Comparison of ENCODE assay signal across 23 mouse cellular contexts in the genomic region with DNA sequence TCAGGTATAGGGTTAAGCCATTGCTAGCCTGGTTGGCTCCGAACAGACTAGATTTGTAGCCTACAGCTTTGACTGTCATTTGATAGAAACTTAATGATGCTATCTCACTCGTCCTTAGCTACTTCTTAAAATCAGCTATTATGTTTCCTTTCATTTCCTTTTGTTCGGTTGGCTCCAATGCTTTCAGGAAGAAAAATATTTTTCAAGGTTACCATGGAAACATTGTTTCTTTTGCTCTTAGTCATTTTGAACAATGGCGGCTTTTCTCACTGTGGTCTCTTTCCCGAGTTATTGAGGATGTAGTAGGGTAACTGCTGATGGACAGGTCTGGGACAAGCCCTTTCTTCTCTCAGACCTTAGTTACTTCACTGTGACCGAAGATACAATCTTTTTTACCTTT. TPM values are rescaled to one million over a fixed set of nuclear protein-coding genes. Genes with fewer than 3 reads are reported as not detected.
DNase-seq lines count a peak whose midpoint lies in the region; ATAC-seq lines count a peak whose summit lies in the region.
"Had no signal": no experiment of that assay in that cellular context is flagged by ENCODE, and none has a peak within 500 bp of the region (broad histone marks: within the 10 kb centered on the region; RNA-seq: fewer than 3 reads in every experiment).

No protein-coding gene starts in this region.

- no peak for DNase-seq in heart, adult 8-10 months (ENCODE audit: low spot score)
- DNase-seq in midbrain, embryonic 11.5 days (ENCODE audit: low spot score, missing footprints) = no peak
- DNase-seq in spleen, adult 12 weeks (ENCODE audit: low spot score) = no peak
- DNase-seq in thymus, postnatal 0 days (ENCODE audit: low spot score) = no peak
- DNase-seq: adrenal gland, adult 8-10 months; cerebellum, postnatal 10 days; gastrocnemius, postnatal 36 days; heart, postnatal 10 days; liver, embryonic 13.5 days; lung, embryonic 14.5 days; lung, postnatal 4 days; right cerebral cortex, postnatal 25 days had no signal

- no peak overlapping the region for H3K9ac ChIP-seq in heart, embryonic 15.5 days
- no peak overlapping the region for H3K9ac ChIP-seq in midbrain, embryonic 11.5 days (ENCODE audit: low read length)
- H3K9ac ChIP-seq in midbrain, embryonic 15.5 days = no peak overlapping the region
- no peak overlapping the region for H3K9ac ChIP-seq in intestine, embryonic 16.5 days (ENCODE audit: low read depth, low read length)
- H3K9ac ChIP-seq: embryonic facial prominence, embryonic 12.5 days; limb, embryonic 13.5 days; liver, embryonic 13.5 days; lung, embryonic 14.5 days had no signal

- H3K36me3 ChIP-seq in heart, embryonic 15.5 days = no peaks in the 10 kb centered on the region
- no peaks in the 10 kb centered on the region for H3K36me3 ChIP-seq in midbrain, embryonic 11.5 days (ENCODE audit: control insufficient read depth, insufficient read depth, low read length)
- no peaks in the 10 kb centered on the region for H3K36me3 ChIP-seq in midbrain, embryonic 15.5 days (replicated peaks)
- H3K36me3 ChIP-seq in intestine, embryonic 16.5 days (ENCODE audit: control insufficient read depth, insufficient read depth, low read length) = no peaks in the 10 kb centered on the region
- H3K36me3 ChIP-seq: embryonic facial prominence, embryonic 12.5 days; limb, embryonic 13.5 days; liver, embryonic 13.5 days had no signal

- ATAC-seq in heart, embryonic 15.5 days (replicated peaks; ENCODE audit: insufficient number of reproducible peaks, insufficient read depth, low FRiP score, low read depth) = no peak
- 0 out of 2 replicates have a peak, but pooled peaks have one; percentile 28 for ATAC-seq in midbrain, embryonic 11.5 days (ENCODE audit: low FRiP score)
- ATAC-seq in midbrain, embryonic 15.5 days (replicated peaks) = no peak; the same call in 1 of the 2 replicates
- peak; percentile 45 for ATAC-seq in intestine, embryonic 16.5 days
- ATAC-seq: forebrain, embryonic 16.5 days; Patski had no signal

- WGBS in heart, embryonic 15.5 days = 60% methylated on average over 6 of the region's 6 CpGs
- WGBS in midbrain, embryonic 11.5 days = 51% methylated on average over 6 of the region's 6 CpGs
- 31% methylated on average over 6 of the region's 6 CpGs for WGBS in midbrain, embryonic 15.5 days
- 65% methylated on average over 6 of the region's 6 CpGs for WGBS in intestine, embryonic 16.5 days

- no peaks in the 10 kb centered on the region for H3K9me3 ChIP-seq in heart, embryonic 15.5 days (replicated peaks)
- H3K9me3 ChIP-seq in midbrain, embryonic 11.5 days (ENCODE audit: control insufficient read depth, low read length) = no peaks in the 10 kb centered on the region
- no peaks in the 10 kb centered on the region for H3K9me3 ChIP-seq in midbrain, embryonic 15.5 days
- no peaks in the 10 kb centered on the region for H3K9me3 ChIP-seq in intestine, embryonic 16.5 days (ENCODE audit: control insufficient read depth, low read length)
- H3K9me3 ChIP-seq: embryonic facial prominence, embryonic 12.5 days; limb, embryonic 13.5 days; liver, embryonic 13.5 days had no signal

- H3K4me1 ChIP-seq in heart, embryonic 15.5 days (replicated peaks) = peaks cover 24% of the 10 kb centered on the region
- no peaks in the 10 kb centered on the region for H3K4me1 ChIP-seq in midbrain, embryonic 11.5 days (ENCODE audit: control insufficient read depth, insufficient read depth, low read length)
- peaks cover 16% of the 10 kb centered on the region; the same call in 1 of the 2 replicates for H3K4me1 ChIP-seq in midbrain, embryonic 15.5 days
- no peaks in the 10 kb centered on the region for H3K4me1 ChIP-seq in intestine, embryonic 16.5 days (ENCODE audit: control insufficient read depth, insufficient read depth, low read length)
- H3K4me1 ChIP-seq: embryonic facial prominence, embryonic 12.5 days; limb, embryonic 13.5 days had no signal

- H3K4me3 ChIP-seq in heart, embryonic 15.5 days = no peak overlapping the region
- H3K4me3 ChIP-seq in midbrain, embryonic 11.5 days (ENCODE audit: low read depth, low read length) = no peak overlapping the region
- H3K4me3 ChIP-seq in midbrain, embryonic 15.5 days = no peak overlapping the region
- no peak overlapping the region for H3K4me3 ChIP-seq in intestine, embryonic 16.5 days (ENCODE audit: low read length)
- H3K4me3 ChIP-seq: embryonic facial prominence, embryonic 12.5 days; erythroblast, embryonic 14.5 days; limb, embryonic 13.5 days; liver, embryonic 13.5 days had no signal

- peak overlapping the region; percentile 85 for H3K27ac ChIP-seq in heart, embryonic 15.5 days
- H3K27ac ChIP-seq in midbrain, embryonic 11.5 days (ENCODE audit: low read depth, low read length) = no peak overlapping the region
- no peak overlapping the region for H3K27ac ChIP-seq in midbrain, embryonic 15.5 days
- H3K27ac ChIP-seq in intestine, embryonic 16.5 days (ENCODE audit: low read length) = no peak overlapping the region
- H3K27ac ChIP-seq: embryonic facial prominence, embryonic 12.5 days; limb, embryonic 13.5 days; liver, embryonic 13.5 days; stomach, postnatal 0 days had no signal

- H3K4me2 ChIP-seq in heart, embryonic 15.5 days = no peak overlapping the region
- H3K4me2 ChIP-seq in midbrain, embryonic 11.5 days = no peak overlapping the region
- H3K4me2 ChIP-seq in midbrain, embryonic 15.5 days = no peak overlapping the region
- H3K4me2 ChIP-seq in intestine, embryonic 16.5 days (ENCODE audit: low read depth, low read length) = no peak overlapping the region
- H3K4me2 ChIP-seq: embryonic facial prominence, embryonic 12.5 days; limb, embryonic 13.5 days; liver, embryonic 13.5 days; lung, embryonic 14.5 days had no signal

- no peaks in the 10 kb centered on the region for H3K27me3 ChIP-seq in heart, embryonic 15.5 days
- no peaks in the 10 kb centered on the region for H3K27me3 ChIP-seq in midbrain, embryonic 11.5 days (ENCODE audit: control insufficient read depth, insufficient read depth, low read length)
- H3K27me3 ChIP-seq in midbrain, embryonic 15.5 days (replicated peaks) = no peaks in the 10 kb centered on the region
- H3K27me3 ChIP-seq in intestine, embryonic 16.5 days (replicated peaks; ENCODE audit: control insufficient read depth, insufficient read depth, low read length) = no peaks in the 10 kb centered on the region
- H3K27me3 ChIP-seq: embryonic facial prominence, embryonic 12.5 days; limb, embryonic 13.5 days; liver, embryonic 13.5 days; Patski had no signal

RNA-seq across cellular contexts. Expression of a gene that starts 24.5 kb away (rescaled TPM):
- polyA plus RNA-seq in heart, embryonic 15.5 days (2015; fragmentation: Nextera tagmentation; extraction: Ambion mirVana) = 35.1 and 40.7 TPM in 2 replicates
- under 1 TPM in 1 of 4 experiments, not detected in 3; 0.24 TPM for total RNA-seq in heart, adult 8-10 months (2022)
- polyA plus RNA-seq in midbrain, embryonic 11.5 days (2014; fragmentation: Nextera tagmentation; extraction: Ambion mirVana) = 0.37 and 0.41 TPM in 2 replicates
- 0.22 and 0.61 TPM in 2 replicates for polyA plus RNA-seq in midbrain, embryonic 15.5 days (2015; fragmentation: Nextera tagmentation; extraction: Ambion mirVana)
- 2.8 and 3.1 TPM in 2 replicates for polyA plus RNA-seq in intestine, embryonic 16.5 days (2015; fragmentation: Nextera tagmentation; extraction: Ambion mirVana)
- polyA plus RNA-seq in thymus, postnatal 0 days (2015; fragmentation: Nextera tagmentation; extraction: Ambion mirVana) = 4.6 and 4.7 TPM in 2 replicates

RNA-seq across cellular contexts. Expression of a gene that starts 46.7 kb away (rescaled TPM):
- 0.35 and 1.7 TPM in 2 replicates for polyA plus RNA-seq in heart, embryonic 15.5 days (2015; fragmentation: Nextera tagmentation; extraction: Ambion mirVana)
- under 1 TPM in 3 of 4 experiments, not detected in 1; 0.12 to 0.30 (median 0.17) TPM for total RNA-seq in heart, adult 8-10 months (2022)
- polyA plus RNA-seq in midbrain, embryonic 11.5 days (2014; fragmentation: Nextera tagmentation; extraction: Ambion mirVana) = 0.37 and 0.46 TPM in 2 replicates
- polyA plus RNA-seq in midbrain, embryonic 15.5 days (2015; fragmentation: Nextera tagmentation; extraction: Ambion mirVana) = 0.13 and 0.18 TPM in 2 replicates
- 8.1 and 8.8 TPM in 2 replicates for polyA plus RNA-seq in intestine, embryonic 16.5 days (2015; fragmentation: Nextera tagmentation; extraction: Ambion mirVana)
- polyA plus RNA-seq in thymus, postnatal 0 days (2015; fragmentation: Nextera tagmentation; extraction: Ambion mirVana) = 11.1 and 12.5 TPM in 2 replicates
- total RNA-seq: layer of hippocampus, postnatal 14 days; left cerebral cortex, postnatal 14 days had no signal
- polyA plus RNA-seq: erythroblast, embryonic 14.5 days; forebrain, embryonic 16.5 days had no signal

Comparison
In these comparisons a context has a peak if more than half of its experiments do, and no peak if none do; other contexts are left out.
1. ATAC-seq: peak in midbrain, embryonic 11.5 days (single experiment) and intestine, embryonic 16.5 days (single experiment); none in heart, embryonic 15.5 days (single experiment) and midbrain, embryonic 15.5 days (single experiment).